8 mouse cellular contexts compared by ENCODE assay signal in genomic region chr8:30840064-30840463, GRCm38 (mm10).
A peak's percentile ranks its signal among the peaks of the same experiment; 100 is the strongest.
DNase-seq lines count a peak whose midpoint lies in the region; ATAC-seq and TF ChIP-seq lines count a peak whose summit lies in the region.

No protein-coding gene starts in this region.

- H3K4me2 ChIP-seq in limb, embryonic 11.5 days (ENCODE audit: low read depth, severe bottlenecking): no peak overlapping the region
- H3K4me2 ChIP-seq in neural tube, embryonic 12.5 days (replicated peaks): no peak overlapping the region

- no peak overlapping the region for H3K27ac ChIP-seq in kidney, adult 2 months (ENCODE audit: insufficient read depth, low read depth, low read length)
- H3K27ac ChIP-seq in limb, embryonic 11.5 days (replicated peaks; ENCODE audit: low read depth, low read length): no peak overlapping the region
- H3K27ac ChIP-seq in neural tube, embryonic 12.5 days: no peak overlapping the region

- no peaks in the 10 kb centered on the region for H3K9me3 ChIP-seq in limb, embryonic 11.5 days (ENCODE audit: control insufficient read depth, low read length)
- no peaks in the 10 kb centered on the region for H3K9me3 ChIP-seq in neural tube, embryonic 12.5 days

- TF ChIP-seq POLR2A in kidney, adult 2 months (IDR thresholded peaks at IDR 0.05; ENCODE audit: low read depth, low read length): no peak

- ATAC-seq in common myeloid progenitor, adult 5-6 weeks (replicated peaks; ENCODE audit: low read depth, poor library complexity, severe bottlenecking): peak; percentile 80
- peak; percentile 47; the same call in 1 of the 2 replicates for ATAC-seq in limb, embryonic 11.5 days (ENCODE audit: insufficient number of reproducible peaks, low FRiP score, low TSS enrichment, low read depth)
- peak; percentile 84 for ATAC-seq in neural tube, embryonic 12.5 days (ENCODE audit: low FRiP score, low read depth)

- DNase-seq in spleen, postnatal 10 days (ENCODE audit: low spot score in 2 of 2): peak; percentile 9 to 58
- no peak for DNase-seq in spleen, adult 12 weeks (ENCODE audit: low spot score)
- DNase-seq in gastrocnemius, adult 8-10 months (ENCODE audit: low spot score in 2 of 2): peak; percentile 37 to 39
- peak; percentile 55 for DNase-seq in kidney, adult 2 months
- DNase-seq in limb, embryonic 11.5 days (ENCODE audit: low spot score): peak; percentile 91
- DNase-seq in thymus, postnatal 25 days: peak; percentile 8

- no peak overlapping the region for H3K9ac ChIP-seq in limb, embryonic 11.5 days (ENCODE audit: low read length)
- H3K9ac ChIP-seq in neural tube, embryonic 12.5 days: no peak overlapping the region

- no peaks in the 10 kb centered on the region for H3K36me3 ChIP-seq in kidney, adult 2 months (ENCODE audit: control insufficient read depth, insufficient read depth, low read length)
- no peaks in the 10 kb centered on the region for H3K36me3 ChIP-seq in limb, embryonic 11.5 days (ENCODE audit: control insufficient read depth, insufficient read depth, low read length)
- no peaks in the 10 kb centered on the region for H3K36me3 ChIP-seq in neural tube, embryonic 12.5 days

- 37% methylated on average over 8 of the region's 8 CpGs for WGBS in kidney, adult 2 months
- WGBS in limb, embryonic 11.5 days: 40% methylated on average over 8 of the region's 8 CpGs
- WGBS in neural tube, embryonic 12.5 days: 35% methylated on average over 8 of the region's 8 CpGs

- peak; percentile 71 for TF ChIP-seq CTCF in kidney, adult 2 months (conservative IDR thresholded peaks at IDR 0.05; ENCODE audit: insufficient read depth, insufficient read length, low read depth, low read length)

- H3K27me3 ChIP-seq in kidney, adult 2 months (replicated peaks; ENCODE audit: control insufficient read depth, insufficient read depth, low read length): no peaks in the 10 kb centered on the region
- H3K27me3 ChIP-seq in limb, embryonic 11.5 days (ENCODE audit: control insufficient read depth, insufficient read depth, low read length): no peaks in the 10 kb centered on the region
- no peaks in the 10 kb centered on the region for H3K27me3 ChIP-seq in neural tube, embryonic 12.5 days (replicated peaks)

- H3K4me1 ChIP-seq in kidney, adult 2 months (ENCODE audit: control insufficient read depth, insufficient read depth, low read length): no peaks in the 10 kb centered on the region
- no peaks in the 10 kb centered on the region for H3K4me1 ChIP-seq in limb, embryonic 11.5 days (ENCODE audit: control insufficient read depth, insufficient read depth, low read length)
- H3K4me1 ChIP-seq in neural tube, embryonic 12.5 days: no peaks in the 10 kb centered on the region

- H3K4me3 ChIP-seq in kidney, adult 2 months (ENCODE audit: insufficient read depth, low read depth, low read length): no peak overlapping the region
- H3K4me3 ChIP-seq in limb, embryonic 11.5 days (ENCODE audit: low read depth, low read length): no peak overlapping the region
- H3K4me3 ChIP-seq in neural tube, embryonic 12.5 days: no peak overlapping the region
